Mouse (Mus musculus): Measurements from ENCODE around the gene Sik2. TPM values are rescaled to one million over a fixed set of nuclear protein-coding genes. Genes with fewer than 3 reads are reported as not detected.

Gene Sik2
- polyA plus RNA-seq, 1 experiment from 2014 or later: 18.4 TPM

DNA sequence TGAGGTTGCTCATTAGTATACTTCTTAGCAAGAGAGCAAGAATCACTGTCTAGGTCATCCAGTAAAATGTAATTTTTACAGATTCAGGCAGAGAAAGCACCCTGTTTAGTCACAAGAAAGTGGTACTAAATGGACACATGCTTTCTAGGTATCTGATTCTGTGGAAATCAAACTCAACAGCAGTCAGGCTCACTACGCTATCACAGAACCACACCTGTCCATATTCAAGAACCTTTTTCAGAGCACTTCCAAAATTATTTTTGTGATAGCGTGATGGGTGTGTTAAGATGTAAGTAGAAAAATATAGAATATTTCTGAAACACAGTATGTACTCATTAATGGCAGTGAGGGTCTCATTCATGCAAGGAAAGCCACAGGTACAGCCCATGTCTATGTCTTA lies 89.3 kb downstream of the Sik2 start:
- Histone ChIP-seq H3K27ac (ENCODE audit: low read depth, low read length) (no peak overlapping the region), H3K4me1 (replicated peaks; ENCODE audit: control insufficient read depth, insufficient read depth, low read length) (no peaks in the 10 kb centered on the region), H3K36me3 (ENCODE audit: control insufficient read depth, insufficient read depth, low read length) (no peaks in the 10 kb centered on the region), H3K27me3 (ENCODE audit: control insufficient read depth, insufficient read depth, low read length) (no peaks in the 10 kb centered on the region), H3K4me3 (ENCODE audit: low read depth, low read length) (no peak overlapping the region), H3K9me3 (ENCODE audit: control insufficient read depth, low read length) (no peaks in the 10 kb centered on the region), H3K4me2 (ENCODE audit: low read depth, low read length, severe bottlenecking) (no peak overlapping the region), H3K9ac (ENCODE audit: low read length) (no peak overlapping the region)
- ATAC-seq (replicated peaks; ENCODE audit: low FRiP score): no peak
- no peak for DNase-seq (ENCODE audit: low spot score)
- 95% methylated on average over 2 of the region's 2 CpGs for WGBS

DNA sequence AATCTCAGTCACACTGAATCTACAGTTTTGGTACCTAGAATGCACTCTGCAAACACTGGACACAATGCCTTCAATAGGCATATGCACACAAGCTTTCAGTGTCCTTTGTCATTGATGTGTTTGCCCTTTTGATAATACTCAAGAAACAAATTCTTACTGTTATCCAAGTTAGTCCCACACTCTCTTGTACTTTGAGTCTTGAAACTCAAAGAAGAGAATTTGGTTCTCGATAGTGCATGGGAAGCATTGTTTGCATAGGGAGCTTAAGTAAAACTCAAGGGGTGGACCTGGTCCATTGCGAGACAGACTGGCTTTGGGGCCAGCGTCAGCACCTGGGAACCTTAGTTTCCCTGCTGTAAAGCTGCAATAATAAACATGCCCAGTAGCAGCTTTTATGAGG lies 90.7 kb downstream of the Sik2 start:
- Histone ChIP-seq H3K27me3 (ENCODE audit: control insufficient read depth, insufficient read depth, low read length) (no peaks in the 10 kb centered on the region), H3K27ac (ENCODE audit: low read depth, low read length) (no peak overlapping the region), H3K9ac (ENCODE audit: low read length) (no peak overlapping the region), H3K4me3 (ENCODE audit: low read depth, low read length) (no peak overlapping the region), H3K4me1 (replicated peaks; ENCODE audit: control insufficient read depth, insufficient read depth, low read length) (no peaks in the 10 kb centered on the region), H3K36me3 (ENCODE audit: control insufficient read depth, insufficient read depth, low read length) (no peaks in the 10 kb centered on the region), H3K9me3 (ENCODE audit: control insufficient read depth, low read length) (no peaks in the 10 kb centered on the region), H3K4me2 (ENCODE audit: low read depth, low read length, severe bottlenecking) (no peak overlapping the region)
- DNase-seq (ENCODE audit: low spot score) (no peak), ATAC-seq (replicated peaks; ENCODE audit: low FRiP score) (no peak)
- WGBS: 82% methylated on average over 3 of the region's 3 CpGs

DNA sequence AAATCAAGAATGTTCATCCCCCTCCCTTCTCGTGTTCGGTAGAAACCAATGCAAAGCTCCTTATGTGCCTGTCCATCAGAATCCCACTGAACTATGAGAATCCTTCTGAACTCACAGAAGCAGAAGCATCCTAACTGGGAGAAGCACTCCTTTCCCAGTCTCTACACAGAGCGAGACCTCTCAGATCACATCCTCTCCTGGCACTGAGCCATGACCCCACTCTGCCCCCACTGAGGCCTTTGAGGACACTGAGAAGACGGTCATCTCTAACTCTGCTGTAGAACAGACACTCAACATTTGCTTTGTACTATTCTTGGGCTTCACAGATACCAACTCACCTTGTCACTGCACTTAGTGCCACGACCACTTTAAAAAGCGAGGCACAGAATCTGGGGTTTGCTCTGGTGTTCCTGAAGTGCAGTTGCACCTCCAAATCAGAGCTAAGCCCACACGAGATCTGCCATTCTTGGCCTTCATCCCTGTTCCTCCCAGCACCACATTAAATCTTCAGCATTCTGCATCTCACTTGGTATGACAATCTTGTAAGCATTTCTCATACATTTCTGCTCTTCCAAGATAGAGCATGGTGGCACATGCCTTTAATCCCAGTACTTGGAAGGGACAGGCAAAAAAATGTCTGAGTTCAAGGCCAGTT lies 96.9 kb downstream of the Sik2 start:
- H3K36me3 ChIP-seq (ENCODE audit: control insufficient read depth, insufficient read depth, low read length): no peaks in the 10 kb centered on the region
- DNase-seq (ENCODE audit: low spot score) (no peak), ATAC-seq (replicated peaks; ENCODE audit: low FRiP score) (no peak)
- no peak overlapping the region for H3K4me2 ChIP-seq (ENCODE audit: low read depth, low read length, severe bottlenecking)
- WGBS: 89% methylated on average over 7 of the region's 7 CpGs
- H3K9ac ChIP-seq (ENCODE audit: low read length): no peak overlapping the region
- no peaks in the 10 kb centered on the region for H3K4me1 ChIP-seq (replicated peaks; ENCODE audit: control insufficient read depth, insufficient read depth, low read length)
- no peak overlapping the region for H3K4me3 ChIP-seq (ENCODE audit: low read depth, low read length)
- H3K9me3 ChIP-seq (ENCODE audit: control insufficient read depth, low read length): no peaks in the 10 kb centered on the region
- H3K27me3 ChIP-seq (ENCODE audit: control insufficient read depth, insufficient read depth, low read length): no peaks in the 10 kb centered on the region
- H3K27ac ChIP-seq (ENCODE audit: low read depth, low read length): no peak overlapping the region

DNA sequence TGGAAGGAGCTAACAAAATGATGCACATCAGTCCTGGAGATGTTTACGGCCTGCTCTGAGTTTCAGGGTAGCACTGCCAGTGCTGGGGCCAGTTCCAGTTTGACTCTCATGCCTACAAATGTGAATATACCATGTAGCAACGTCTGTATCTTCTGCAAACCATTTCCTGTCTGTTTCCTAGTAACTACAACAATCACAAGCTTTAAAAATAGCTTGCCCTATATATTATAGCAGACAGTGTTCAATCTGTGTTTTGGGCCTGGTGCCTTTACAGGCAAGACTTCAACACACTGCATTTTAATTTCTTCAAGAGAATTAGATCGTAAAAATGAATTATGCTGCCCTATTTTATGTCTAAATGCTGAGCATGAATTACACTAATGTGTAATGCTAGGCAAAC lies 103.6 kb downstream of the Sik2 start:
- H3K27ac ChIP-seq (ENCODE audit: low read depth, low read length): no peak overlapping the region
- no peak overlapping the region for H3K4me2 ChIP-seq (ENCODE audit: low read depth, low read length, severe bottlenecking)
- WGBS: 86% methylated on average over 3 of the region's 3 CpGs
- ATAC-seq (replicated peaks; ENCODE audit: low FRiP score) (no peak), DNase-seq (ENCODE audit: low spot score) (no peak)
- no peaks in the 10 kb centered on the region for H3K27me3 ChIP-seq (ENCODE audit: control insufficient read depth, insufficient read depth, low read length)
- no peaks in the 10 kb centered on the region for H3K4me1 ChIP-seq (replicated peaks; ENCODE audit: control insufficient read depth, insufficient read depth, low read length)
- no peaks in the 10 kb centered on the region for H3K36me3 ChIP-seq (ENCODE audit: control insufficient read depth, insufficient read depth, low read length)
- H3K4me3 ChIP-seq (ENCODE audit: low read depth, low read length): no peak overlapping the region
- no peaks in the 10 kb centered on the region for H3K9me3 ChIP-seq (ENCODE audit: control insufficient read depth, low read length)
- no peak overlapping the region for H3K9ac ChIP-seq (ENCODE audit: low read length)

DNA sequence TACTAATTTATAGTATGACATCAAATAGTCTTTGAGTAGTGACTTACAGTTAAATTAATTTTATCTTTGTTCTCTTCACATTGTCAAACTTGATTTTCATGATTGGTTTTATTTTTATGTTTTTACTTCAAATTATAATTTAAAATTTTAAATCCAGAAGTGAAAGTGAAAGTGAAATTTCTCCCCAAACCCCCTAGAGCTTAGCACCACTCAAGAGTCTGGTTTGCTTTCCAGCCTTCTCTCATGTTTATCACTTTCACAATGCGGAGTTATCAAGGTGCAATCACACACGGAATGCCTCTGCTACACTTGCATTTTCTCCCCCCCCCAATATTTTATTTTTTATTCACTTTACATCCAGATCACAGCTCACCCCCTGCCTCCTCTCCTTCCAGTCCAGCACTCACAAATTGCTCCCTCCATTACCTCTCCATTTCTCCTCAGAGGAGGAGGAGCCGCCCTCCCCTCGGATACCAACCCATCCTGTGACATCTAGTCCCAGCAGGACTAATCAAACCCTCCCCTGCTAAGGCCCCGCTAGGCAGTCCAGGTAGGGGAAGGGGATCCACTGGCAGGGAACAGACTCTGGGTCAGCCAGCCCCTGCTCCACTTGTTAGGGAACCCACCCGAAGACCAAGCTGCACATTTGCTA lies 104.6 kb downstream of the Sik2 start:
- 79% methylated on average over 6 of the region's 6 CpGs for WGBS
- ATAC-seq (replicated peaks; ENCODE audit: low FRiP score): no peak
- H3K9me3 ChIP-seq (ENCODE audit: control insufficient read depth, low read length): no peaks in the 10 kb centered on the region

DNA sequence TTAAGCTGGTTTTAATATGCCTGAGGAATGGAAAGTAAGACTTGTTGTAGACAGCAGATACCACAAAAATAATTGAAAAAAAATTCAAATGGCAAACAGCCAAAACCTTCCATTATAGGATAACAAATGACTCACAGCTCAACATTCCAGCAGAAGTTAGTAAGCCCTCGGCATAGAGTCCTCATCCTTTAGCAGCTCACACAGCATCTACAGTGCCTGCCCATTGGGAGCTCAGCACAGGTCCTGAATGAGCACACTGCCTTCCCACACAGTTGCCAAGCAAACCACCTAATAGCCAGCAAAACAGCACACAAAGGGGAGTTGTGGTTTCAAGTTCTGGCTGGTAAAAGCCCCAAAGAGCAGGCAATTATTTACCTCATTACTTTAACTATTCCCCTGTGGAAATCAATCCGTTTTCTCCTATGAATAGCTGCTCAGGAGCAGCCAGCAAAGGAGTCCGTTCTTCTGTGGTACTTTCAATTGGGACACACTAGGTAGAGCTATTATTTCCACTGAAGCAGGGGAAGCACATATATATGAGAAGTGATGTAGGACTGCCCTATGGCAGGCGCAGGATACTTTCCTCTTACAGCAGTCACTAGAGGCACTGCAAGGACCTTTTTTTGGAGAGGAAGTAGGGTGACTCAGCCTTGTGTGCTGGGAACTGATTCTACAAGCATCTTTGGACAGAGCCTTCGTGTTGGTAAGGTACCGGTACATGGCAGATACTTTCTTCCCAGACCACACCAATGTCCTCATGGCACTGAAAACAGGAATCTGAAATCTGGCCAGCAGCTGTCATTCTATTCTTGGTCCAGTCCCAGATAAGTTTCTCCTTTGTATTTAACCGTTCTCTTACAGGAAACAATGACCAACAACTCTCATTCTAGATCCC lies 108.6 kb downstream of the Sik2 start:
- 74% methylated on average over 7 of the region's 7 CpGs for WGBS
- Histone ChIP-seq H3K9me3 (ENCODE audit: control insufficient read depth, low read length) (no peaks in the 10 kb centered on the region), H3K4me2 (ENCODE audit: low read depth, low read length, severe bottlenecking) (no peak overlapping the region), H3K27ac (ENCODE audit: low read depth, low read length) (no peak overlapping the region), H3K27me3 (ENCODE audit: control insufficient read depth, insufficient read depth, low read length) (no peaks in the 10 kb centered on the region), H3K4me1 (replicated peaks; ENCODE audit: control insufficient read depth, insufficient read depth, low read length) (no peaks in the 10 kb centered on the region), H3K4me3 (ENCODE audit: low read depth, low read length) (no peak overlapping the region), H3K9ac (ENCODE audit: low read length) (no peak overlapping the region), H3K36me3 (ENCODE audit: control insufficient read depth, insufficient read depth, low read length) (peaks cover under 1% of the 10 kb centered on the region; the same call in 1 of the 2 replicates)
- ATAC-seq (replicated peaks; ENCODE audit: low FRiP score) (no peak), DNase-seq (ENCODE audit: low spot score) (no peak)

More for the DNA sequence above, 104.6 kb downstream of the Sik2 start:
- DNase-seq (ENCODE audit: low spot score): no peak
- Histone ChIP-seq H3K27me3 (ENCODE audit: control insufficient read depth, insufficient read depth, low read length) (no peaks in the 10 kb centered on the region), H3K4me1 (replicated peaks; ENCODE audit: control insufficient read depth, insufficient read depth, low read length) (no peaks in the 10 kb centered on the region), H3K4me2 (ENCODE audit: low read depth, low read length, severe bottlenecking) (no peak overlapping the region), H3K36me3 (ENCODE audit: control insufficient read depth, insufficient read depth, low read length) (no peaks in the 10 kb centered on the region), H3K27ac (ENCODE audit: low read depth, low read length) (no peak overlapping the region), H3K9ac (ENCODE audit: low read length) (no peak overlapping the region), H3K4me3 (ENCODE audit: low read depth, low read length) (no peak overlapping the region)

DNA sequence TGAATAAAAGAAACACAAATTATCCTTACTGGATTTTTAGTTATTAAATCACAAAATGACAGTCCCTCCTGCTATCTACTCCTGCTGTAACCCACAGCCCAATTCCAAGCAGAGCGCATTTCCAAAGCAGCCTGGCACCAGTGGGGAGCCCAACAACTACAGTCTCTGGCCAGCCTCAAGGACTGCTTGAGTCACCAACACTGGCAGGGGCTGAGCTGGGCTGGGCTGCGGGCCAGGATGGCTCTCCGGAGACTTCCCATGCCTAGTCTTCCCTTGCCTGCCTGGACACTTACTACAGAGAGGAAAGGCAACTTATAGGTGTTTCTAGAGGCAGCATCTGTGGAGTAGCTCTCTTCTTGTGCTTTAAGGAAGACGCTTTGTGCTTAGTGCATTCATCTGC lies 115.2 kb downstream of the Sik2 start:
- WGBS: 95% methylated on average over 4 of the region's 4 CpGs
- H3K9ac ChIP-seq (ENCODE audit: low read length): no peak overlapping the region
- no peak overlapping the region for H3K4me3 ChIP-seq (ENCODE audit: low read depth, low read length)
- H3K4me2 ChIP-seq (ENCODE audit: low read depth, low read length, severe bottlenecking): no peak overlapping the region
- no peaks in the 10 kb centered on the region for H3K27me3 ChIP-seq (ENCODE audit: control insufficient read depth, insufficient read depth, low read length)
- H3K4me1 ChIP-seq (replicated peaks; ENCODE audit: control insufficient read depth, insufficient read depth, low read length): no peaks in the 10 kb centered on the region
- ATAC-seq (replicated peaks; ENCODE audit: low FRiP score): no peak
- peaks cover 3% of the 10 kb centered on the region; the same call in 1 of the 2 replicates for H3K36me3 ChIP-seq (ENCODE audit: control insufficient read depth, insufficient read depth, low read length)
- no peak for DNase-seq (ENCODE audit: low spot score)
- H3K9me3 ChIP-seq (ENCODE audit: control insufficient read depth, low read length): no peaks in the 10 kb centered on the region
- H3K27ac ChIP-seq (ENCODE audit: low read depth, low read length): no peak overlapping the region

DNA sequence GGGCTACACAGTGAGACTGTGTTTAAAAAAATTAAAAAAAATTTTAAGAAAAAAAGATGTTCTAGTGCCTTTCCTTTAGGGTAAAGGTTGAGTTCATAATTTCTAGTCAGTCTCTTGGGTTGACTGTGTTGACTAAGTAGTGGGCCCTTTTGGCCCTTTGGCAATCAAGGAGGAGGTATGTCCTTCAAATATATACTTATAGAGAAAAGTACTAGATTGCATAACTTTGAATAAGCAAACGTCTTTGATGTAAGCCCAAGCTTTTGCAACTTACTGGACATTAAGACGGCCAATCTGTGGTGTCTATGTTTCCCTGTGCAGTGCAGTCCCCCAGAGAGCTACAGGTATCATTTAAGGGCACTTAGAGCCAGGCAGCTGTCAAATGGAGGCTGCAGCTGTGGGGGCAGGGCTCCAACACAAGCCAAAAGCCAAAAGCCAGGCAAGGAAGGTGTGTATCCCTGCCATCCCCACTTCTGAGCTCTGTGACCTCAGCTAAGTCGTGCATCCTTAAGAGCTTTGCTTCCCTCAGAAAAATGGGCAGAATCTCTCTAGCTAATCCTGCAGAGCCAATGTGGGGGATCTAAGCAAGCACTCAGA lies 118.3 kb downstream of the Sik2 start:
- WGBS: 86% methylated on average over 3 of the region's 3 CpGs
- DNase-seq (ENCODE audit: low spot score) (no peak), ATAC-seq (replicated peaks; ENCODE audit: low FRiP score) (no peak)
- Histone ChIP-seq H3K9ac (ENCODE audit: low read length) (no peak overlapping the region), H3K4me2 (ENCODE audit: low read depth, low read length, severe bottlenecking) (no peak overlapping the region), H3K36me3 (ENCODE audit: control insufficient read depth, insufficient read depth, low read length) (peaks cover 3% of the 10 kb centered on the region; the same call in 1 of the 2 replicates), H3K9me3 (ENCODE audit: control insufficient read depth, low read length) (no peaks in the 10 kb centered on the region), H3K4me1 (replicated peaks; ENCODE audit: control insufficient read depth, insufficient read depth, low read length) (no peaks in the 10 kb centered on the region), H3K27ac (ENCODE audit: low read depth, low read length) (no peak overlapping the region), H3K4me3 (ENCODE audit: low read depth, low read length) (no peak overlapping the region), H3K27me3 (ENCODE audit: control insufficient read depth, insufficient read depth, low read length) (no peaks in the 10 kb centered on the region)

All from forebrain, embryonic 11.5 days (tissue).